Mouse (Mus musculus) activated CD4-positive, CD25-positive, alpha-beta regulatory T cell, adult 4 months (primary cell): ENCODE measurements around the gene Larp1. TPM values are rescaled to one million over a fixed set of nuclear protein-coding genes. Genes with fewer than 3 reads are reported as not detected.

Experiments
- ATAC-seq: one replicate; pipeline ENCODE4 v1.8.0; 2017
- polyA plus RNA-seq, 2 experiments: library from polyadenylated mRNA; unstranded; fragments of 100-300 nt; shearing (Covaris generic); gene quantifications; one replicate each; pipeline ENCODE4 v1.2.1; 2017

Gene Larp1
- polyA plus RNA-seq, 2 experiments from 2014 or later: 20.0 to 26.8 TPM

GRCm38 (mm10) chr11:58003734-58004133 is 5.1 kb upstream of the Larp1 start:
- ATAC-seq: no peak

- ATAC-seq: no peak
These were observed 3.8 kb upstream of the Larp1 start for GRCm38 (mm10) chr11:58005110-58005509.

GRCm38 (mm10) chr11:58008013-58008412 is 851 bp upstream of the Larp1 start:
- peak; percentile 22 for ATAC-seq

- peak; percentile 80 for ATAC-seq
These were observed 320 bp upstream of the Larp1 start for GRCm38 (mm10) chr11:58008437-58009050.

GRCm38 (mm10) chr11:58009516-58010141 is 765 bp downstream of the Larp1 start:
- peak; percentile 28 for ATAC-seq

GRCm38 (mm10) chr11:58010226-58010781 is 1.4 kb downstream of the Larp1 start:
- ATAC-seq: peak; percentile 31

GRCm38 (mm10) chr11:58010930-58011329 is 2.1 kb downstream of the Larp1 start:
- ATAC-seq: no peak

- no peak for ATAC-seq
These were observed 2.9 kb downstream of the Larp1 start for GRCm38 (mm10) chr11:58011813-58012212.

GRCm38 (mm10) chr11:58012674-58013073 is 3.8 kb downstream of the Larp1 start:
- ATAC-seq: no peak

- ATAC-seq: no peak
These were observed 4.2 kb downstream of the Larp1 start for GRCm38 (mm10) chr11:58013100-58013499.

- ATAC-seq: no peak
These were observed 5.7 kb downstream of the Larp1 start for GRCm38 (mm10) chr11:58014604-58015003.

GRCm38 (mm10) chr11:58015339-58015738 is 6.5 kb downstream of the Larp1 start:
- no peak for ATAC-seq

- no peak for ATAC-seq
These were observed 7.5 kb downstream of the Larp1 start for GRCm38 (mm10) chr11:58016371-58016770.

- ATAC-seq: peak; percentile 57
These were observed 8.6 kb downstream of the Larp1 start for GRCm38 (mm10) chr11:58017422-58017821.

GRCm38 (mm10) chr11:58018287-58018686 is 9.4 kb downstream of the Larp1 start:
- ATAC-seq: peak; percentile 10

GRCm38 (mm10) chr11:58018701-58019100 is 9.8 kb downstream of the Larp1 start:
- peak; percentile 36 for ATAC-seq

- ATAC-seq: no peak
These were observed 12.2 kb downstream of the Larp1 start for GRCm38 (mm10) chr11:58021095-58021494.

GRCm38 (mm10) chr11:58021618-58022017 is 12.8 kb downstream of the Larp1 start:
- ATAC-seq: no peak

GRCm38 (mm10) chr11:58024271-58024670 is 15.4 kb downstream of the Larp1 start:
- ATAC-seq: no peak

GRCm38 (mm10) chr11:58024671-58025070 is 15.8 kb downstream of the Larp1 start:
- ATAC-seq: no peak

GRCm38 (mm10) chr11:58025881-58026280 is 17.0 kb downstream of the Larp1 start:
- no peak for ATAC-seq

GRCm38 (mm10) chr11:58026337-58026736 is 17.5 kb downstream of the Larp1 start:
- ATAC-seq: no peak

- no peak for ATAC-seq
These were observed 18.0 kb downstream of the Larp1 start for GRCm38 (mm10) chr11:58026860-58027259.

- no peak for ATAC-seq
These were observed 20.1 kb downstream of the Larp1 start for GRCm38 (mm10) chr11:58028981-58029380.
